Mouse (Mus musculus) midbrain, embryonic 16.5 days (tissue): Measurements from ENCODE around the gene E2f6. TPM values are rescaled to one million over a fixed set of nuclear protein-coding genes. Genes with fewer than 3 reads are reported as not detected.

ENCODE experiments used
- ATAC-seq: fragments of 200-750 bp; cut with Nextera tagmentation; 2 replicates; pipeline ENCODE4 v1.8.0; 2017; ENCODE audit warnings: moderate TSS enrichment
- H3K27ac ChIP-seq: fragments of 300-500 bp; sonication (generic); 2 replicates; pipeline ENCODE4 v1.5.1; 2014; ENCODE audit warnings: mild to moderate bottlenecking, low read length, mixed read lengths
- H3K27me3 ChIP-seq: fragments of 300-500 bp; sonication (generic); 2 replicates; pipeline ENCODE4 v1.6.1; 2014; ENCODE audit warnings: low read depth, low read length, mixed read lengths; ENCODE audit not compliant: control insufficient read depth, insufficient read depth
- H3K36me3 ChIP-seq: fragments of 300-500 bp; sonication (generic); 2 replicates; pipeline ENCODE4 v1.6.1; 2014; ENCODE audit warnings: mild to moderate bottlenecking, low read length, moderate library complexity, mixed read lengths; ENCODE audit not compliant: control insufficient read depth, insufficient read depth
- H3K4me1 ChIP-seq: fragments of 300-500 bp; sonication (generic); 2 replicates; pipeline ENCODE4 v1.6.1; 2014; ENCODE audit warnings: mild to moderate bottlenecking, low read length, mixed read lengths; ENCODE audit not compliant: control insufficient read depth, insufficient read depth
- H3K4me2 ChIP-seq: fragments of 300-500 bp; sonication (generic); 2 replicates; pipeline ENCODE4 v1.6.1; 2014; ENCODE audit warnings: mild to moderate bottlenecking, low read length, mixed read lengths
- H3K4me3 ChIP-seq: fragments of 300-500 bp; sonication (generic); 2 replicates; pipeline ENCODE4 v1.5.1; 2014; ENCODE audit warnings: low read depth, mild to moderate bottlenecking, low read length, moderate library complexity, mixed read lengths
- H3K9ac ChIP-seq: fragments of 300-500 bp; sonication (generic); 2 replicates; pipeline ENCODE4 v1.6.1; 2014; ENCODE audit warnings: low read depth, low read length, mixed read lengths
- H3K9me3 ChIP-seq: fragments of 300-500 bp; sonication (generic); replicated peaks from 2 replicates; pipeline ENCODE4 v1.6.1; 2014; ENCODE audit warnings: mild to moderate bottlenecking, low read length, mixed read lengths; ENCODE audit not compliant: control insufficient read depth, poor library complexity, severe bottlenecking
- WGBS: fragments of 180-500 bp; shearing (Covaris S2); extraction: QIAGEN DNeasy Blood & Tissue Kit; methylation state at CpG from one replicate; pipeline ENCODE4 v1.1.7; 2014; 5-methylcytosine and 5-hydroxymethylcytosine counted together
- polyA plus RNA-seq: library from polyadenylated mRNA; unstranded; fragments of >200 nt; fragmentation: Nextera tagmentation; extraction: Ambion mirVana; gene quantifications from 2 replicates; pipeline ENCODE4 v1.2.1, GENCODE M21; 2015

E2f6 gene
- polyA plus RNA-seq, 1 experiment from 2014 or later, result 23.7 TPM

- H3K27me3 ChIP-seq, result no peaks in the 10 kb centered on the region
- 91% methylated on average over 1 of the region's 1 CpGs for WGBS
- no peak for ATAC-seq
- H3K9me3 ChIP-seq, result no peaks in the 10 kb centered on the region
- peaks cover 3% of the 10 kb centered on the region; the same call in 1 of the 2 replicates for H3K4me1 ChIP-seq
- H3K36me3 ChIP-seq, result no peaks in the 10 kb centered on the region
- H3K4me3 ChIP-seq, result no peak overlapping the region
- H3K4me2 ChIP-seq, result no peak overlapping the region
- H3K9ac ChIP-seq, result no peak overlapping the region
- no peak overlapping the region for H3K27ac ChIP-seq
Observed at GRCm38 (mm10) chr12:16872006-16872405, 61.2 kb downstream of the E2f6 start.

DNA sequence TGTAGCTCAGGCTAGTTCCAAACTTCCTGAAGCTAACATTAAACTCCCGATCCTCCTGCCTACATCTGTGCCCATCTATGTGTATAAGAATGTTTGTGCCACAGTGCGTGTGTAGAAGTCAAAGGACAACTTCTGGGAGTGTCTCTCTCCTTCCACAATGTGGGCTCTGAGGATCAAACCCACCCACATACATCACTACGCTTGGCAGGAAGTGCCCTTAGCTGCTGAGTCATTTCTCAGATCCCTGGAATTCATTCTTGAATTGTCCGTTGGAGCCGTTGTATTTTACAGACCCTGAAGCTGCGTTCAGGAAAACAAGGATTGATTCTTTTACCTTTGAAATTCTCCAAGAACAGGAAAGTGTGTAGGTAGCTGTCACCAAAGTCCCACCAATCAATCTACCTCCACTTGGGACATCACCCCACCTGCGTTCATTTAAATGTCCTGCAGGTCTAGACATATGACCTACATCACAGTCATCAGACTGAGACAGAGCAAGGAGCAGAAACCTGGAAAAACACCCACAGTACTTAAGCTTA lies 62.2 kb downstream of the E2f6 start:
- Histone ChIP-seq H3K4me3 (no peak overlapping the region), H3K27ac (no peak overlapping the region), H3K36me3 (no peaks in the 10 kb centered on the region), H3K4me2 (no peak overlapping the region), H3K27me3 (no peaks in the 10 kb centered on the region), H3K9me3 (no peaks in the 10 kb centered on the region), H3K4me1 (peaks cover 3% of the 10 kb centered on the region; the same call in 1 of the 2 replicates), H3K9ac (no peak overlapping the region)
- 85% methylated on average over 7 of the region's 7 CpGs for WGBS
- no peak for ATAC-seq

GRCm38 (mm10) chr12:16873549-16873948 lies 62.8 kb downstream of the E2f6 start:
- Histone ChIP-seq H3K4me1 (peaks cover 3% of the 10 kb centered on the region; the same call in 1 of the 2 replicates), H3K4me2 (no peak overlapping the region), H3K9me3 (no peaks in the 10 kb centered on the region), H3K36me3 (no peaks in the 10 kb centered on the region), H3K27ac (no peak overlapping the region), H3K9ac (no peak overlapping the region), H3K27me3 (no peaks in the 10 kb centered on the region), H3K4me3 (no peak overlapping the region)
- WGBS, result 92% methylated on average over 7 of the region's 7 CpGs
- no peak for ATAC-seq

DNA sequence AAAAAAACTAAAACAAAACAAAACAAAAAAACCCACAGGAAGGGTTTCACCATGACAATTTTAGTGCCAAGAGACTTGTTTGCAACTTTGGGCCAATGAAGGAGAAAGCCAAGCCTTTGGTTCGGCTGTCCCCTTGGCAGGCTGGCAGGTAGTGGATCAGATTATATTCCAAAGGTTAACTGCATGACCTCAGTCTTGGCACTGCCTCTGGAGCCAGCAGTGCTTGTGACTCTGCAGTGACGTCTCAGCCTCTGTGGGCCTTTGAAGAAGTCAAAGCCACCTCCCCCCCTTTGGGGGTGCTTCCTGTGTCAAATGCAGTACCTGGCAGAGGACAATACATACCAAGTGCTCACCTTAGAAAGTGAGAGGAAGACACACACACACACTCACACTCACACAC lies 63.3 kb downstream of the E2f6 start:
- WGBS, result 54% methylated on average over 2 of the region's 2 CpGs
- Histone ChIP-seq H3K4me1 (peaks cover 3% of the 10 kb centered on the region; the same call in 1 of the 2 replicates), H3K9ac (no peak overlapping the region), H3K27ac (no peak overlapping the region), H3K27me3 (no peaks in the 10 kb centered on the region), H3K36me3 (no peaks in the 10 kb centered on the region), H3K9me3 (no peaks in the 10 kb centered on the region), H3K4me3 (no peak overlapping the region), H3K4me2 (no peak overlapping the region)
- no peak for ATAC-seq

DNA sequence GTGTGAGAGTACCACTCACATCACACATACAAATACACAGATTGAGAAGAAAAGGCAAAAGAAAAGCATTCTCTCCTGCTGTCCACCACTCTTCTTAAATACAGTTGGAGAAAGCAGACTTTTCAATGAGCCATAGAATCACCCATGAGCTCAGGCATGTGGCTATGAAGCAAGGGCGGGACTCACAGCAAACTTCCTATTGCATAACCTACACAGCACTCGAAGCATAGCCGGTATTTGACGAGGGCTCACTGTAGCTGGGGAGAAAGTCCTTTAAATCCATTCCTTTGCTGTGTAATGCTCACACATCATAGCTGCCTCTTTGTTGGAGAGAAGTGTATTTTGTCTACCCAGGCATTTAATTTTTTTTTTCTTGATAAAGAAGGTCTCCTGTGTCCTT lies 64.5 kb downstream of the E2f6 start:
- WGBS, result 77% methylated on average over 4 of the region's 4 CpGs
- H3K27ac ChIP-seq, result no peak overlapping the region
- no peak overlapping the region for H3K4me3 ChIP-seq
- no peaks in the 10 kb centered on the region for H3K36me3 ChIP-seq
- no peak overlapping the region for H3K4me2 ChIP-seq
- H3K9me3 ChIP-seq, result no peaks in the 10 kb centered on the region
- no peaks in the 10 kb centered on the region for H3K4me1 ChIP-seq
- H3K9ac ChIP-seq, result no peak overlapping the region
- no peaks in the 10 kb centered on the region for H3K27me3 ChIP-seq
- no peak for ATAC-seq

DNA sequence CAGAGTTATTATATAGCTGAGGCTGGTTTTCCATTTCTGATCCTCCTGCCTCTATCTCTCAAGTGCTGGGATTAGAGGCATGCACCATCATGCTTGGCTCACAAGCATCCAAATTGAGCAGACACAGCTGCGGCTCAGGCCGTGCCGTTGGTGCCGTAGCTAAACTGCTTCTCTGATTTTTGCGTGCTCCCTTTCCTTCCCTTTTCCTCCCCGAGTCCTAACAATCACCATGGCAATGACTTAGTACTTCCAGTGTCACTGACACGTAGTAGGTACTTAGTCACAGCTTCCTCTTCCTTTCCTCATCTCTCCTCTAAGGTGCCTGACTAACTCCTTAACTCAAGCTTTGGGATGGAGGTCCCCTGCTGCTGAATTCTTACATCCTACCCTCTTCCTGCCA lies 64.9 kb downstream of the E2f6 start:
- no peaks in the 10 kb centered on the region for H3K36me3 ChIP-seq
- H3K27me3 ChIP-seq, result no peaks in the 10 kb centered on the region
- WGBS, result 79% methylated on average over 7 of the region's 7 CpGs
- no peak overlapping the region for H3K4me3 ChIP-seq
- no peak overlapping the region for H3K4me2 ChIP-seq
- H3K9me3 ChIP-seq, result no peaks in the 10 kb centered on the region
- H3K9ac ChIP-seq, result no peak overlapping the region
- no peak overlapping the region for H3K27ac ChIP-seq
- ATAC-seq, result no peak
- no peaks in the 10 kb centered on the region for H3K4me1 ChIP-seq

GRCm38 (mm10) chr12:16876667-16877066 lies 65.9 kb downstream of the E2f6 start:
- H3K4me1 ChIP-seq, result no peaks in the 10 kb centered on the region
- no peak overlapping the region for H3K4me3 ChIP-seq
- H3K4me2 ChIP-seq, result no peak overlapping the region
- no peak overlapping the region for H3K27ac ChIP-seq
- H3K36me3 ChIP-seq, result no peaks in the 10 kb centered on the region
- ATAC-seq, result no peak
- 42% methylated on average over 3 of the region's 3 CpGs for WGBS
- H3K9ac ChIP-seq, result no peak overlapping the region
- H3K9me3 ChIP-seq, result no peaks in the 10 kb centered on the region
- H3K27me3 ChIP-seq, result no peaks in the 10 kb centered on the region

- no peak overlapping the region for H3K9ac ChIP-seq
- ATAC-seq, result no peak
- no peak overlapping the region for H3K4me2 ChIP-seq
- H3K27me3 ChIP-seq, result no peaks in the 10 kb centered on the region
- no peak overlapping the region; the same call in 1 of the 2 replicates for H3K27ac ChIP-seq
- no peak overlapping the region for H3K4me3 ChIP-seq
- 52% methylated on average over 5 of the region's 5 CpGs for WGBS
- H3K36me3 ChIP-seq, result no peaks in the 10 kb centered on the region
- H3K4me1 ChIP-seq, result no peaks in the 10 kb centered on the region
- no peaks in the 10 kb centered on the region for H3K9me3 ChIP-seq
Observed at GRCm38 (mm10) chr12:16877141-16877540, 66.4 kb downstream of the E2f6 start.

GRCm38 (mm10) chr12:16877679-16878078 lies 66.9 kb downstream of the E2f6 start:
- no peaks in the 10 kb centered on the region for H3K4me1 ChIP-seq
- ATAC-seq, result no peak
- H3K9ac ChIP-seq, result no peak overlapping the region
- H3K9me3 ChIP-seq, result no peaks in the 10 kb centered on the region
- H3K36me3 ChIP-seq, result no peaks in the 10 kb centered on the region
- no peaks in the 10 kb centered on the region for H3K27me3 ChIP-seq
- H3K4me2 ChIP-seq, result no peak overlapping the region
- no peak overlapping the region for H3K4me3 ChIP-seq
- H3K27ac ChIP-seq, result no peak overlapping the region
- WGBS, result 42% methylated on average over 1 of the region's 1 CpGs
